Mouse (Mus musculus) layer of hippocampus, postnatal 10 days (tissue): ENCODE measurements at regions not wholly inside any gene's neighbourhood (a gene's known extent, or its start where the extent isn't known, plus 50 kb on each side); places are given as distances from the start of the nearest gene placed in this dataset.

Experiments used
- DNase-seq, 2 experiments: peaks; one replicate each; pipeline ENCODE4 v3.0.0; 2021; ENCODE audit warnings: low spot score in 2 of 2

DNA sequence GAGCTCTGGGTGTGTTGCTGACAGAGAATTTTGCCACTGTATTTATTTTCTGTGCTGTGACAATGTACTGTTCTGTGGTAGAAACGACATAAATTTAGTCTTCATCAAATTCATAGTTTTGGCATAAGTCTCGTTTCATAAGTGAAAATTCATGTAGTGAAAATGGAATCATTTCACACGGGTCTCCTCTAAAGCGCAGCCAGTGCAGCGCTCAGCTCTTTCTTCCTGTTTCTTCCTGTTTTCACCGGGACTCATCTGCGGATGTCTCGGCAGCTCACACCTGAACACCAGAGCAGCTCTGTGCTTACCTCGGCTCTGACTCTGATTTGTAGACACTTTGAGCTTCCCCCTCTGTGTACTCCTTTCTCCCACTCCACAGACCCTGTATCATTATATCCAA, 85.2 kb upstream of the Prkd1 start:
- no peak for DNase-seq

DNA sequence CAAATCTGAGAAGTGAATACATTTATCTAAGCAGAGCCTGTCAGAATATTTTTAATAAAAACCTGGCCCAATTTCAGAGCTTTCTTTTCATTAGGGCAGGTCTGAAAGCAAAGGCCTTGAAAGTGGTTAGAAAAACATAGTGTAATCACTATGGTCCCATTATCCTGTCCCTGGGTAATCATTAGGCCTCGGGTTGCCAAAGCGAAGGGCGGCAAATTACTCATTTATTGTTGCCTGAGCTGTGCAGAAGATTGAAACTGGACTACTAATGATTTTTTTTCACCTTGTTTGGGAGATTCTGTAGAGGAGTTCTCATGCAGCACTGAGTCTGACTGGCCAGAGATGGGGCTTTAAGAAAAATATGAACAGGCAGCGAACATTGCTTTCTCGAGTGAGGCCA, 63.7 kb upstream of the Prkd1 start:
- no peak for DNase-seq

DNA sequence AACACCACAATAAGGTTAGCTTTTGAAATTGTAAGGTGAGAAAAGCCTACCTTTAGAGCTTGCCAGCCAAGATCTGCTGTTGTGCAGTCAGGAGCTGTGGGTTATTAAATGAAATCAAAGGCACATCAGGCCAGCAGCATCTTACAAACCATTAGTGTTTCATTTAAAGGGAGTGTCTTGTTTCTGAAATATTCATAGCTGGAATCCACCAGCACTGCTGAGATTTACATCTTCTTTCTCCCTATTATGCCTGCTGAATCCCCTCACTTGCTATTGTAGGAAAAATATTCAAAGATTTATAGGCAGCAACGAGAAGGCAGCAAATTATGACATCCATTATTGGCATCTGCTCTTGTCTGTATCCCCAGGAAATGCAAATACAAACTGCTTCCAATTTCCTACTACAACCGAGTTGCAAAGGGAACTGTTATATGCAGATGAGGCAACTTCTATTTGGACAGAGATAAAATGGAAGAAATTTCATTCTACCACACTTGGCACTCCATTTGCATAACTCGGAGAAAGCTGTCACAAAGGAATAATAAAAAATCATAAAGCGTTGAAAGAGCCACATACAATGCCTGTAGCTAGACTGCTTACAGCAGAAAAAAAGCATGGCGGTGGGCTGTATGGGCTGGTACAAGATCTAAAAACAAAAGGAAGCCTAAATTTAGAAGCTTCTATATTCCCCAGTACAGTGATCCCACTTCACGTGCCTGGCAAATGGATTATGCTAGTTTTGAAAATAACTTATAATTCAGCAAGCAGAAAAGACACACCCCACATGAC, 60.3 kb upstream of the Prkd1 start:
- DNase-seq, result no peak

DNA sequence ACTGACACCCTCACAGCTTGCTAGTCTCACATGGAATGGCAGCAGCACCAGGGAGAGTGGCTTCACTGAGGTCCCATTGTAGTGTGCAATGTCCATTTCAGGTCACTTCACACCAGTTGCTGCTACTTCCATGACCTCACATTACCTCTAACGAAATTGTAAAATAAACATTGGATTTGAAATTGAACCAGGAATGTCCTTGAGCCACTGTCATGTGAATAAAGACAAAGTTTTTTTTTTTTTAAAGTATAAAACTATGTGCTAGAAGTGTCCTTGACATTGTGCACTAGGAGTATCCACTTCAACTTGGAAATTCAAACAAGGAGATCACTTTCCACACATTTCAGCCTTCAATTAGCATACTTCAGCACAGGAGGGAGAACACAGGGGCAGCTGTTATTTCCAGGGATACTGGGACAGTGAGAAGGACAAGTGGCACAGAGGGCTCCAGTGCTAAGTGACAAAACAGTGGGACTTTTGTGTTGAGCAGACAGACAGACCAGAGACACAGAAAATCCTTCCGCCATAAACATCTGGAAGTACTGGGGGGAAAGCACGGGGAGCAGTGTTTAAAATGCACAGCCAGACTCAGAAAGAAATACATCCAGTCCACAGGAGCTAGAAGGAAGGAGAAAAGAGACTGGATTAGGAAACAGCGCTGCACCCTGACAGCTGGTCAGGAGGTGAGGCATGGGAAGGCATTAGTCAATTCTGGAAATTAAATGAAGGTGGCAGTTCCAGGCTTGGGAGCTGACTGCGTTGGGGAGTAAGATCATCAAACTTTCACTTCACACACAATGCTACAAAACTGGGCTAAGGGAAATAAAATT, 49.9 kb upstream of the Prkd1 start:
- DNase-seq, result peak; percentile 14 to 26
